Mouse (Mus musculus) mature B cell (primary cell): ENCODE measurements around the gene Coa3.

ENCODE experiments used
- in situ Hi-C: fragments of 300-500 bp; cut with MboI; formaldehyde crosslinking; loops from 2 replicates; pipeline ENCODE4 v1.14.3; 2019

Gene Coa3

DNA sequence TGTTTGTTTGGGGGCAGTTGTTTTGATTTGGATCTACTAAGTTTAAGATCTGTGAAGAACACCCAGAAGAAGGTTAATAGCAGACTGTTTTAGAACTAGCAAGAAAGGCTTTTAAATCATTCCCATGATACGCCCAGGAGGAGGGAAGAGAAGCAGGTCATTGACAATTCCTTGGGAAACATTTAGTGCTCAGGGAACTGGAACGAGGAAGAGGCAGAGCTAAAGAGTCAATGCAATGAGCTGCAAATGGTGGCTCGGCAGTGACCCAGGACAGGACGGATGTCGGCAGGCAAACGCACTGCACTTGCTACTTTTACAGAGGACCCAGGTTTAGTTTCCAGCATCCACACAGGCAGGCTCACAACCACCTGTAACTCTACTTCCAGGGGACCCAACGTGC is 1.9 kb upstream of the Coa3 start:
- in situ Hi-C loops, result no loop called here

- in situ Hi-C loops, result no loop called here
Measured at GRCm38 (mm10) chr11:101279193-101279569, 267 bp upstream of the Coa3 start.

DNA sequence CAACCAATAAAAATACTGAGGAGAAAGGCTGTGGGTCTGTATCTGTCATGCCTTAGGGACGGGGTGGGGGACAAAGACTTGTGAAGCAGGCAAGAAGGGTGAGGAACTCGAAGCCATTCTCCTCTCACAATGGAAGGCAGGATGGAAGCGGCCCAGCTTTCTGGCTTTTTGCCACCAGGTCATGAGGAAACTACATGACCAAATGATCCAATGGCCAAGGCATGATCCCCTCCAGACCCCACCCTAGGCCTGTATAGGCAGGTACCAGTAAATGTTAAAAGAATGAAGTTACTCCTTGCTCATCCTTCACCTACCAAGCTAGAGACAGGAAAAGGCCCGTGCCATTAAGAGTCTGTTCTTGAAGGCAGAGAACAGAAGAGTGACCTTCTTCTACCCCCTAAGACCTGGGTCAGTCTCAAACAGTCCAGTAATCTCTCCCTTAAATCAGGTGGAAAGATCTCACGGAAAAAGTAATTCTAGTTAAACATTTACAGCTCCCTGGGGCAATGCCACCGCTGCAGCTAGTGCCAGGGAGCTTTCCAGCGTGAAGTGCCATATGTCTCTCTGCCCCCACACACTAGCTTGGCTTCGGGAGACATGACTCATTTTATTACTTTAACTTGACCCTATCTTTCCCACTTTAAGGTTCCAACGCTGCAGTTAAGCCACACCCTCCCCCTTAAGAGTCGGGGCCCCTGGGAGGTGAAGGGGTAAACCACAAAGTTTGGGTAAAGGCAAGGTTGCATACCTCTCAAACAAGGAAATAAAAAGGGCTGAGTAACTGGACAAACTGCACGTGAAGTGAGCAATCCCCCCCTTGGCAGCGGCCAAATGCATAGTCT is 1.3 kb downstream of the Coa3 start:
- in situ Hi-C loops, result no loop called here

GRCm38 (mm10) chr11:101276319-101277070 is 2.4 kb downstream of the Coa3 start:
- in situ Hi-C loops, result no loop called here

- in situ Hi-C loops, result no loop called here
Measured at GRCm38 (mm10) chr11:101275309-101275708, 3.6 kb downstream of the Coa3 start.

- in situ Hi-C loops, result no loop called here
Measured at GRCm38 (mm10) chr11:101272446-101272845, 6.5 kb downstream of the Coa3 start.

GRCm38 (mm10) chr11:101269577-101270116 is 9.3 kb downstream of the Coa3 start:
- in situ Hi-C loops, result no loop called here

DNA sequence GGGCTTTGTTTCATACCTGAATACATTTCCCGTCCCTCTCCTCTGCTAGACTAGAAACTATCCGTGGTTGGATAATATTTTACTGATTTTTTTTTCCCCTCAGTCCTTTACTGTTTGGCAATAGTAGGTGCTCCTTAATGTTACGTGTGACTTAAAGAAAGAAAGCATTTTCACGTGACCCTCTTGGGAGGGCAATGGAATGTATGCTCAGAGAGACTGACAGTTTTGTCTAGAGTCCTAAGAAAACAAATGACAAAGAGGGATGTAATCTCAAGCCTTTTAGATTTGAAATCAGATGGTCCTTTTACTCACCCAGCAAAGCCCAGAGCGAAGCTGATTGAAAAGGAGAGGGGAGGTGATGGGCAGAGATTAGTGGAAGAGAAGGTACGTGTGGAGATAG is 13.0 kb downstream of the Coa3 start:
- in situ Hi-C loops, result no loop called here

GRCm38 (mm10) chr11:101264954-101265471 is 13.9 kb downstream of the Coa3 start:
- in situ Hi-C loops, result no loop called here

- in situ Hi-C loops, result no loop called here
Measured at GRCm38 (mm10) chr11:101263989-101264280, 15.0 kb downstream of the Coa3 start.

DNA sequence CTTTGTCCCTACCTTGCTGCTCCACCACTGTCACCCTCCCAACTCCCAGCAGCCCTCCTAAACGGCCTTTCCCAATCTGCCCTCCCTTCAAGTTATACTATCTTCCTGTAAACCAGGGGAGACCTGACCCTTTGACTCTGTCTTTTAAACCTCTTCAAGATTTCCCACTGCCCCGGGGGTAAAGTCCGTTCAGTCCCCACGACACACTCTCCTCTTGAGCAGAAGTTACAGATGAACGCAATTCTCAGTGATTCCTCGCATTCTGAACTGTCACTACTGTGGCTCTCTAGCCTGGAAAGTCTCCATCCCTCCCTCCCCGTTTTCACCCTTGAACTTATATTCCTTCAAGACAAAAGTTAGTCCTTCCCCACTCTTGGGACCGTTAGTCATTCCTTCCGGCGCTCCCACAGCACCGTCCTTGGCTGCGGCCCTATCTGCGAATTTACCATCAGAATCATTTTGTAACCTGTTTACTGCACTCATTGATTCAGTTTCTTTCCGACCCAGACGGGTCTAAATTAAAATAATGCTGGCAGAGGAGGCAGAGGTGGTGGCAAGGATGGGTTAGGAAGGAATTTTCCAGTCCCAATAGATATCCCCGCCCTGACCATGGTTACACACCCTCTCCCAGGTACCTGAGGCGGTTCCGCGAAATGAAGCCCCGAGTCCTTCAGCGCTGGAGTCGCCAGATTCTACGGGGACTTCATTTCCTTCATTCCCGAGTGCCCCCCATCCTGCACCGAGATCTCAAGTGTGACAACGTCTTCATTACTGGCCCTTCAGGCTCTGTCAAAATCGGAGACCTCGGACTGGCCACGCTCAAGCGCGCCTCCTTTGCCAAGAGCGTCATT is 15.6 kb downstream of the Coa3 start:
- in situ Hi-C loops, result no loop called here

DNA sequence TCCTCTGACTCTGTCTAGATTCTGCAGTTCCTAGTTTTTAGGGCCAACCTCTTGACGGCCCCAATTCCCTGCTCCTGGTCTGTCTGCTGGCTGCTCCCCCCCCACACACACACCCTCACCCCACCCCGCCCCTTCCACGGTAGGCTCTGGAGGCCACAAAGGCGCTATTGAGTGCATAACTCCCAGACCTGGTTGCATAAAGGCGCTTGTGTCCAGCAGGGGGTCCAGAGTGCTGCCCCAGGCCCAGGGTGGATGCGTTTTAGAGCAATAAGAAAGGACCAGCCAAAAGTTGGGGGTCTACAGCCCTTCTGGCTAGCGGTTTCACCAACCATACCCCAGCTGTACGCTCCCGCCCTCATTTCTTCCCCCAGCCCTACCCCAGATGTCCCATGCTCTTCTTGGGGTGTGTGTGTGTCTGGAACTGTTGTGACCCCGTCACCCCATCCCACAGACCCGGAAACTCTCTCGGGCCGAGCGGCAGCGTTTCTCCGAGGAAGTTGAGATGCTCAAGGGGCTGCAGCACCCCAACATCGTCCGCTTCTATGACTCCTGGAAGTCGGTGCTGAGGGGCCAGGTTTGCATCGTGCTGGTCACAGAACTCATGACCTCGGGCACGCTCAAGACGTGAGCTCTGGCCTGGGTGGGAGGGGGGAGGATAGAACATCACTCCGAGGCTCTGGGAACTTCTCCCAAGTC is 16.5 kb downstream of the Coa3 start:
- in situ Hi-C loops, result no loop called here

DNA sequence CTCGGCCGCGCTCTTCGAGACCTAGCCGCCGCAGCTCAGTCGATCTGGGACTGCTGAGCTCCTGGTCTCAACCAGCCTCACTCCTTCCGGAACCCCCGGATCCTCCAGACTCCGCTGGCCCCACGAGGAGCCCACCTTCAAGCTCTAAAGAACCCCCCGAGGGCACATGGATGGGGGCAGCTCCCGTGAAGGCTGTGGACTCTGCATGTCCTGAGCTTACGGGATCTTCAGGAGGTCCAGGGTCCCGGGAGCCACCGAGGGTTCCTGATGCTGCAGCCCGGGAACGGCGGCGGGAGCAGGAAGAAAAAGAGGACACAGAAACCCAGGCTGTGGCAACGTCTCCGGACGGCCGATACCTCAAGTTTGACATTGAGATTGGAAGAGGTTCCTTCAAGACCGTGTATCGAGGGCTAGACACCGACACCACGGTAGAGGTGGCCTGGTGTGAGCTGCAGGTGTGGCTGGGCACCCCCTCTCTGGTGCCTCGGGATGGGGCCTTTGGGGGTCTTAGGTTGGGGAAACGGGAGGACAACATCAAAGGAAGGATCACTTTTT is 18.0 kb downstream of the Coa3 start:
- in situ Hi-C loops, result no loop called here

DNA sequence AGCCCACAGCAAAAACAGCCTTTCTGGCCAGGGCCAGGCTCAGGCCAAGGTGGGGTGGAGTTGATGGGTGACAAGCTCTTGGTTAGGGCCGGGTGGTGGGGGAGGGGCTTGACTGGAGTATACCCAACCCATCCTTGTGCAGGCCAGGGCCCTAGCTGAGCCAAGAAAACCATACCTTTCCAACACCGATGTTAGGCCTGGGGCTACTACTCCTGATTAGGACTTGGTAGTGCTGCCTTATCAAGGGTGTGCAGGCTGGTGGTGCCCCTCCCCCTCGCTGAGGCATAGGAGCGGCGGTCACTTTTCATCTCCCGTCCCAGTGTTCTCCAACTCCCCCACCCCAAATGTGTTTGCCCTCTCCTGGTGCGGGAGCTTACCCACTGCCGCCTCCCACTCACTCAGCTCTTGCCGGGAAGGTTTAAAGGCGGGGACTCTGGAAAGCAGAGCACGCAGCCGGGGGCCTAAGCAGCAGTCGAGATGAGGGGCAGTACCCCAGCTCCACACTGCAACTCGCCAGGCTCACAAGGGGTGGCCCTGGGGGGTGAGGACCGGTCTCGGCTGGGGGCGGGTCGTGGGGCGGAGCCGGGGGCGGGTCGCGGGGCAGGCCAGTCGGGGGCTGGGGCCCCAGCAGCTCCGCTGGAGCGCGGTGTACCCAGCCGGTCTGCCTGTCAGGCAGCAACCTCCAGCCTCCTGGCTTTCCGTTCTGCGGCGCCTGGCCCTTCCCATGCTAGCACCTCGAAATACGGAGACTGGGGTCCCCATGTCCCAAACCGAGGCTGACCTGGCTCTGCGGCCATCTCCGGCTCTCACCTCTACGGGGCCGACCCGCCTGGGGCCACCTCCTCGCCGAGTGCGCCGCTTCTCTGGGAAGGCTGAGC is 18.7 kb downstream of the Coa3 start, which contains the start of gene Wnk4:
Gene Wnk4, plus strand, starts transcription at position 620 of the 878 bp plus-strand sequence.
- in situ Hi-C loops, result no loop called here

DNA sequence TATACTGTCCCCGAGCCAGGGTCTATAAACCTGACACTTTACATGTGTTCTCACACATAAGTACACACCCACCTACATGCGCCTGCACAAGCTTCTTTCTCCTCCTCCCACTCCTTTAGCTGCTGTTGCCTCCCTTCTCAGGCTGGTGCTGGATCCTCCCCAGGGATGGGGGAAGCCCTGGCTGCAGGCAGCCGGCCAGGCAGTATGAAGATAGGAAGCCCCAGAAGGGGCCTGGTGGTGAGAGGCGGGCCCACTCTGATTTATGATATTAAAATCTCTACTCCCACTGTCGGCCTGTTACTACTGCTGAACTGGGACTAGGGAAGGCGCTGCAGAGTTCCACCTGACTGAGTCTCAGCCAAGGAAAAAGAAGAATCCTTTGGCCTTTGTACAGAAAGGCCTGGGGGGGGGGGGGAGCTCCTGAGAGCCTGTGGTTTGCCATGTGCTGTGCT is 19.6 kb downstream of the Coa3 start:
- in situ Hi-C loops, result no loop called here

GRCm38 (mm10) chr11:101255826-101256775 is 22.8 kb downstream of the Coa3 start:
- in situ Hi-C loops, result no loop called here

- in situ Hi-C loops, result no loop called here
Measured at GRCm38 (mm10) chr11:101253613-101254389, 25.1 kb downstream of the Coa3 start, which contains the start of gene Vps25. Gene Vps25, plus strand, starts transcription at chr11:101253707.

GRCm38 (mm10) chr11:101252941-101253340 is 26.0 kb downstream of the Coa3 start:
- in situ Hi-C loops, result no loop called here
